Mouse (Mus musculus): ENCODE results near the gene Pde10a.

GRCm38 (mm10) chr17:8781576-8781975, 256.4 kb downstream of the Pde10a start:
- TF ChIP-seq POLR2A (IDR thresholded peaks at IDR 0.05; ENCODE audit: insufficient read depth, low read depth, low read length) (no peak), CTCF (IDR thresholded peaks at IDR 0.05) (no peak)
